Mouse (Mus musculus) urinary bladder, adult 2 months (tissue): Measurements from ENCODE around the gene Acoxl. TPM values are rescaled to one million over a fixed set of nuclear protein-coding genes. Genes with fewer than 3 reads are reported as not detected.
"Not testable (repeated sequence)": the region's sequence is repeated elsewhere in the genome, so short reads cannot be mapped to it uniquely, and the experiment has no call there.

Source experiments
- DNase-seq: peaks from one replicate; pipeline ENCODE4 v3.0.0; 2022; ENCODE audit warnings: low spot score
- polyA plus RNA-seq: library from polyadenylated mRNA; depleted of rRNA; stranded (reverse); fragments of >200 nt; gene quantifications from 2 replicates; pipeline ENCODE4 v1.2.3, GENCODE M21; 2012

The Acoxl gene
- polyA plus RNA-seq, 1 experiment = 0.06 TPM

- DNase-seq = no peak
Measured at GRCm38 (mm10) chr2:128078859-128079258, 240.2 kb downstream of the Acoxl start.

- DNase-seq = no peak
Measured at GRCm38 (mm10) chr2:128079316-128079715, 240.6 kb downstream of the Acoxl start.

GRCm38 (mm10) chr2:128083844-128084243 is 245.2 kb downstream of the Acoxl start:
- no peak for DNase-seq

- DNase-seq = no peak
Measured at GRCm38 (mm10) chr2:128084607-128085006, 245.9 kb downstream of the Acoxl start.

GRCm38 (mm10) chr2:128085481-128085880 is 246.8 kb downstream of the Acoxl start:
- no peak for DNase-seq

GRCm38 (mm10) chr2:128086301-128086886 is 247.7 kb downstream of the Acoxl start:
- DNase-seq = no peak

- DNase-seq = no peak
Measured at GRCm38 (mm10) chr2:128086996-128087526, 248.4 kb downstream of the Acoxl start.

GRCm38 (mm10) chr2:128087798-128088545 is 249.3 kb downstream of the Acoxl start:
- no peak for DNase-seq

- no peak for DNase-seq
Measured at GRCm38 (mm10) chr2:128090283-128090885, 251.7 kb downstream of the Acoxl start.

GRCm38 (mm10) chr2:128091431-128092369 is 253.0 kb downstream of the Acoxl start:
- DNase-seq = no peak

GRCm38 (mm10) chr2:128092451-128092850 is 253.8 kb downstream of the Acoxl start:
- DNase-seq = no peak

- DNase-seq = no peak
Measured at GRCm38 (mm10) chr2:128094196-128094595, 255.5 kb downstream of the Acoxl start.

GRCm38 (mm10) chr2:128094602-128095001 is 255.9 kb downstream of the Acoxl start:
- DNase-seq = no peak

GRCm38 (mm10) chr2:128095270-128095669 is 256.6 kb downstream of the Acoxl start:
- DNase-seq = no peak

- no peak for DNase-seq
Measured at GRCm38 (mm10) chr2:128096070-128096469, 257.4 kb downstream of the Acoxl start.

GRCm38 (mm10) chr2:128098118-128098517 is 259.4 kb downstream of the Acoxl start:
- not testable (repeated sequence) for DNase-seq

- DNase-seq = no peak
Measured at GRCm38 (mm10) chr2:128102086-128102485, 263.4 kb downstream of the Acoxl start.

- DNase-seq = no peak
Measured at GRCm38 (mm10) chr2:128104815-128105214, 266.1 kb downstream of the Acoxl start.

GRCm38 (mm10) chr2:128105651-128106050 is 267.0 kb downstream of the Acoxl start:
- no peak for DNase-seq

GRCm38 (mm10) chr2:128111537-128111936 is 272.9 kb downstream of the Acoxl start:
- no peak for DNase-seq

- no peak for DNase-seq
Measured at GRCm38 (mm10) chr2:128114621-128115020, 275.9 kb downstream of the Acoxl start.

- no peak for DNase-seq
Measured at GRCm38 (mm10) chr2:128115579-128115978, 276.9 kb downstream of the Acoxl start.
